Mouse (Mus musculus): ENCODE measurements around the gene Tmem203. TPM values are rescaled to one million over a fixed set of nuclear protein-coding genes. Genes with fewer than 3 reads are reported as not detected.

The Tmem203 gene
- polyA plus RNA-seq, 1 experiment from 2014 or later: 39.7 TPM

DNA sequence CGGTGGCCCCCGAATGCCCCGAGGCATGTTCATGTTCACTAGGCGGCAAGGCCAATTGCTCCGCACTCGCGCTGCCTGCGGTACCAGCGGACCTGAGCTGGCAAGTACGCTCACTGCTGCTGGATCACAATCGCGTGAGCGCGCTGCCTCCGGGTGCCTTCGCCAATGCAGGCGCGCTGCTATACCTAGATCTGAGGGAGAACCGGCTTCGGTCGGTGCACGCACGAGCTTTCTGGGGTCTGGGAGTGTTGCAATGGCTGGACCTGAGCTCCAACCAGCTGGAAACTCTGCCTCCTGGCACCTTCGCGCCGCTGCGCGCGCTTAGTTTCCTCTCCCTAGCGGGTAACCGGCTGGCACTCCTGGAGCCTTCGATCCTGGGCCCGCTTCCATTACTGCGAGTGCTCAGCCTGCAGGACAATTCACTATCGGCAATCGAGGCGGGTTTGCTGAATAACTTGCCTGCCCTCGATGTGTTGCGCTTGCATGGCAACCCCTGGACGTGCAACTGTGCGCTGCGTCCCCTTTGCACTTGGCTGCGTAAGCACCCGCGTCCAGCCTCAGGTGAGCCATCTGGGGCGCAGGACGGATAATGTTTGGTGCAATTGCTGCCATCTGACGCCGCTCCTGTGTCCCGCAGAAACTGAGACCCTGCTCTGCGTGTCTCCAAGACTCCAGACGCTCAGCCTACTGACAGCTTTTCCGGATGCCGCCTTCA lies 35.0 kb downstream of the Tmem203 start:
- Histone ChIP-seq H3K4me3 (ENCODE audit: low read depth, low read length) (peak overlapping the region; percentile 38), H3K4me1 (replicated peaks; ENCODE audit: control insufficient read depth, insufficient read depth) (peaks cover 8% of the 10 kb centered on the region; the same call in 1 of the 2 replicates), H3K27ac (replicated peaks) (peak overlapping the region; percentile 81), H3K27me3 (ENCODE audit: control insufficient read depth, insufficient read depth, low read length) (peaks cover 8% of the 10 kb centered on the region; the same call in 1 of the 2 replicates), H3K9ac (ENCODE audit: low read length) (peak overlapping the region; percentile 23), H3K4me2 (replicated peaks; ENCODE audit: low read depth) (peak overlapping the region; percentile 70), H3K9me3 (ENCODE audit: control insufficient read depth, low read length) (no peaks in the 10 kb centered on the region), H3K36me3 (ENCODE audit: control insufficient read depth, insufficient read depth, low read length) (no peaks in the 10 kb centered on the region)
- DNase-seq (ENCODE audit: low spot score) (peak; percentile 45), ATAC-seq (ENCODE audit: low FRiP score, low TSS enrichment) (no peak)
- WGBS: 1% methylated on average over 54 of the region's 54 CpGs
- TF ChIP-seq EP300 (optimal IDR thresholded peaks at IDR 0.05): no peak
- TF ChIP-seq CTCF (IDR thresholded peaks at IDR 0.05; ENCODE audit: low read depth): no peak

DNA sequence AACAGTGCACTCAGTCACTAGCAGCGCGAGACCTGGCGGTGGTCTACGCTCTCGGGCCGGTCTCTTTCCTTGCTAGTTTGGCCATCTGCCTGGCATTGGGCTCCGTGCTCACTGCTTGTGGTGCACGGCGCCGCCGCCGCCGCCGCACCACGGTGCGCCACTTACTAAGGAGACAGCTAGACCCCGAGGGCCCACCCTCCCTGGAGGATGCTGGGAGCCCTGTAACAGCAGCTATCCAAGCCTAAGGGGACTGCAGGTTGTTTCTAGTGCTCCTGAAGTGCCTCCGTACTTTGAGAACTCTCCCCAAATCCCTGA lies 35.5 kb downstream of the Tmem203 start:
- Histone ChIP-seq H3K27me3 (ENCODE audit: control insufficient read depth, insufficient read depth, low read length) (peaks cover 8% of the 10 kb centered on the region; the same call in 1 of the 2 replicates), H3K4me1 (replicated peaks; ENCODE audit: control insufficient read depth, insufficient read depth) (peaks cover 8% of the 10 kb centered on the region; the same call in 1 of the 2 replicates), H3K36me3 (ENCODE audit: control insufficient read depth, insufficient read depth, low read length) (no peaks in the 10 kb centered on the region), H3K9me3 (ENCODE audit: control insufficient read depth, low read length) (no peaks in the 10 kb centered on the region), H3K9ac (ENCODE audit: low read length) (peak overlapping the region; percentile 23; the same call in 1 of the 2 replicates), H3K4me3 (ENCODE audit: low read depth, low read length) (peak overlapping the region; percentile 38), H3K4me2 (replicated peaks; ENCODE audit: low read depth) (peak overlapping the region; percentile 70), H3K27ac (replicated peaks) (peak overlapping the region; percentile 13; the same call in 1 of the 2 replicates)
- ATAC-seq (ENCODE audit: low FRiP score, low TSS enrichment) (no peak), DNase-seq (ENCODE audit: low spot score) (peak; percentile 35)
- WGBS: 3% methylated on average over 18 of the region's 18 CpGs
- no peak for TF ChIP-seq CTCF (IDR thresholded peaks at IDR 0.05; ENCODE audit: low read depth)
- TF ChIP-seq EP300 (optimal IDR thresholded peaks at IDR 0.05): no peak

DNA sequence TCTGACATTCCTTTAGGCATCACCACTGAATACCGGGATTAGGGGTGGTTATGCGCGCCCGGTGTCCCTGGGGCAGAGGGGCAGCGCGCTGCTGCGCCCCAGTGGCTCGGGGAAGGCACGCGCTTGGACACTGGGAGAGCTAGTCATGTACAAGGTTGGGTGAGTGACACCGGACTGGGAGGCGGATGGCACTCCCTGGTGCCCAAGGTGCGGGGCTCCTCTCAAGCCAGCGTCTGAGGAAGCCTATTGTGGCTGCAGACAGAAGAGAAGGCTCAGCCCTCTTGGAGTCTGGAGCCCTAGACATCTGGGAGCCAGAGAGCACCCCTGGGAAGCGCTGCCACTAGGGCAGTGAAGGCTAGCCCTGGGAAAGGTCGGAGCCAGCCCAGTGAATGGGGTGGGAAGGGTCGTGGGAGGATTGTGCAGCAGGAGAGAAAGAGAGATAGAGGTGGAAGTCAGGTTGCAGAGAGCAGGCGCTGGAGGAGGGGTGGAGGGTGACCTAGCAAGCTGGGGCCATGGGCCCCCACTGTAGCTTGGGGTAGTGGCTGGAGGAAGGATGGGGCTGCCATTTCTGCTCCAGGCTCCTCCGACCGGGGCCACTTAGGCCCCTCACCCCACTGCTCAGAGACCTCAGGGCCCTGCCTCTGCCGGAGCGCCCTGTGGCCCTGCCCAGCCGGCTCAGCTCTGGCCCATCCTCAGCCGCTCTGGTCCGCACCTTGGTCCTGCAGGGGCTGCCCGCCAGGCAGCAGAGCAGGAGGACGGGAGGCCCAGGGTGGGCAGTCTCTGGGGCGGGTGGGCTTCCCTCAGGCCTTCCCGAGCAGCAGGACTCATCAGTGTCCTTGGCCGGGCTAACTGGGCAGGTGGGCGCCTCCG lies 36.2 kb downstream of the Tmem203 start:
- peaks cover 8% of the 10 kb centered on the region; the same call in 1 of the 2 replicates for H3K27me3 ChIP-seq (ENCODE audit: control insufficient read depth, insufficient read depth, low read length)

DNA sequence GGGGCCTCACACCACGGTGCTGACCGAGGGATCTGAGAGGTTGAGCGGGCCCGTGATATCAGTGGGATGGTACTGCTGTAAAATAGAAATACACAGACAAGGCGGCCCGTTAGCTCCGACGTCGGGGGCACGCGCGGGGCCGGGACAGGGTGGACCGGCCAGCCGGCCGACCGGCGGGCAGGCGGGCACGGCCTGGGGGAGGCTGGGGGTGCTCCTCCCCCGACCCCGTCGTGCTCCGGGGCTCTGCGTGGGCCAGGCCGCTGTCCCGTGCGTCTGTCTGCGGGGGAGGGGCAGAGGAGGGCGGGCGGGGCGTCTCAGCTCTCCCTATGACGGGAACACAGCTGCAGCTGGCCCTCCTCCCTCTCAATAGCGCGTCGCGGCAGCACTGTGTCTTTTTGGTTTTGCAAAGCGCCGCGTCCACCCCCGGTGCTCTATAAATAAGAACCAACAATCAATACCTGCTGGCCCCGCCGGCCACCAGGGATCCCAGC lies 36.9 kb downstream of the Tmem203 start:
- DNase-seq (ENCODE audit: low spot score): peak; percentile 66
- WGBS: 4% methylated on average over 41 of the region's 43 CpGs

More for the DNA sequence above, 36.2 kb downstream of the Tmem203 start:
- Histone ChIP-seq H3K36me3 (ENCODE audit: control insufficient read depth, insufficient read depth, low read length) (no peaks in the 10 kb centered on the region), H3K9ac (ENCODE audit: low read length) (peak overlapping the region; percentile 23), H3K9me3 (ENCODE audit: control insufficient read depth, low read length) (no peaks in the 10 kb centered on the region), H3K27ac (replicated peaks) (peak overlapping the region; percentile 30; the same call in 1 of the 2 replicates), H3K4me2 (replicated peaks; ENCODE audit: low read depth) (peak overlapping the region; percentile 70), H3K4me1 (replicated peaks; ENCODE audit: control insufficient read depth, insufficient read depth) (peaks cover 8% of the 10 kb centered on the region; the same call in 1 of the 2 replicates), H3K4me3 (ENCODE audit: low read depth, low read length) (peak overlapping the region; percentile 38)
- ATAC-seq (ENCODE audit: low FRiP score, low TSS enrichment) (no peak), DNase-seq (ENCODE audit: low spot score) (peak; percentile 48)
- TF ChIP-seq EP300 (optimal IDR thresholded peaks at IDR 0.05): no peak
- TF ChIP-seq CTCF (IDR thresholded peaks at IDR 0.05; ENCODE audit: low read depth): peak; percentile 27; the same call in 1 of the 2 replicates
- 8% methylated on average over 31 of the region's 32 CpGs for WGBS

DNA sequence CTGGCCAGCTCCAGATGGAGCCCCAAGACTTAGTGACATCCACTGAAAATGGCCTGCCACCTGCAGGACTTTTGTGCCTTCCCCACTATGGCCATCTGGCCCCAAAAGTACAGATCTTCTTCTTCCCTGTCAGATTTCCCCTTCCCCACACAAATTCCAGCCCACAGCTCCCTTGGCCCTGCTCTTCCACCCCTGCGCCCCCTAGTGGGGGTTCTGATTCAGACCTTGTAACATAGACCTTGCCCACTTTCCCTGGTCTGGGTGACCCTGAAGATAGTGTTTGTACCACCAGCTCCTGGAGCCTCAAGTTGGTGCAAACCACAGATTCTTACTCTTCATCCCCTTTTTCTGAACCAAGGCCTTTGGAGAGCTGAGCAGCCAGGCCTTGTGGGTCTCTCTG lies 37.6 kb downstream of the Tmem203 start:
- peak overlapping the region; percentile 23; the same call in 1 of the 2 replicates for H3K9ac ChIP-seq (ENCODE audit: low read length)
- H3K36me3 ChIP-seq (ENCODE audit: control insufficient read depth, insufficient read depth, low read length): no peaks in the 10 kb centered on the region
- WGBS: 0% methylated on average over 1 of the region's 1 CpGs
- H3K27me3 ChIP-seq (ENCODE audit: control insufficient read depth, insufficient read depth, low read length): peaks cover 8% of the 10 kb centered on the region; the same call in 1 of the 2 replicates
- no peaks in the 10 kb centered on the region for H3K9me3 ChIP-seq (ENCODE audit: control insufficient read depth, low read length)
- peaks cover 8% of the 10 kb centered on the region; the same call in 1 of the 2 replicates for H3K4me1 ChIP-seq (replicated peaks; ENCODE audit: control insufficient read depth, insufficient read depth)
- no peak; the same call in 1 of the 2 replicates for ATAC-seq (ENCODE audit: low FRiP score, low TSS enrichment)
- peak; percentile 93 for TF ChIP-seq CTCF (IDR thresholded peaks at IDR 0.05; ENCODE audit: low read depth)
- no peak for TF ChIP-seq EP300 (optimal IDR thresholded peaks at IDR 0.05)
- peak overlapping the region; percentile 70 for H3K4me2 ChIP-seq (replicated peaks; ENCODE audit: low read depth)
- H3K27ac ChIP-seq (replicated peaks): no peak overlapping the region
- peak overlapping the region; percentile 38; the same call in 1 of the 2 replicates for H3K4me3 ChIP-seq (ENCODE audit: low read depth, low read length)
- peak; percentile 84 for DNase-seq (ENCODE audit: low spot score)

More for the DNA sequence above, 36.9 kb downstream of the Tmem203 start:
- no peak overlapping the region for H3K27ac ChIP-seq (replicated peaks)
- H3K4me2 ChIP-seq (replicated peaks; ENCODE audit: low read depth): peak overlapping the region; percentile 70
- ATAC-seq (ENCODE audit: low FRiP score, low TSS enrichment): no peak; the same call in 1 of the 2 replicates
- H3K9me3 ChIP-seq (ENCODE audit: control insufficient read depth, low read length): no peaks in the 10 kb centered on the region
- H3K9ac ChIP-seq (ENCODE audit: low read length): peak overlapping the region; percentile 23
- H3K36me3 ChIP-seq (ENCODE audit: control insufficient read depth, insufficient read depth, low read length): no peaks in the 10 kb centered on the region
- H3K4me1 ChIP-seq (replicated peaks; ENCODE audit: control insufficient read depth, insufficient read depth): peaks cover 8% of the 10 kb centered on the region; the same call in 1 of the 2 replicates
- peaks cover 8% of the 10 kb centered on the region; the same call in 1 of the 2 replicates for H3K27me3 ChIP-seq (ENCODE audit: control insufficient read depth, insufficient read depth, low read length)
- no peak for TF ChIP-seq EP300 (optimal IDR thresholded peaks at IDR 0.05)
- TF ChIP-seq CTCF (IDR thresholded peaks at IDR 0.05; ENCODE audit: low read depth): no peak
- H3K4me3 ChIP-seq (ENCODE audit: low read depth, low read length): peak overlapping the region; percentile 38
